Mouse (Mus musculus) heart, postnatal 0 days (tissue): ENCODE data around the gene Grip2.

Experiments used
- CTCF ChIP-seq: IDR thresholded peaks from 2 replicates; pipeline ENCODE4 v1.5.1; 2016; ENCODE audit warnings: antibody characterized with exemption, control low read depth, low read depth
- EP300 ChIP-seq: IDR thresholded peaks from 2 replicates; pipeline ENCODE4 v1.6.1; 2016; ENCODE audit warnings: antibody characterized with exemption, low read depth

GRCm38 (mm10) chr6:91746776-91747175 lies 80.3 kb downstream of the Grip2 start:
- TF ChIP-seq EP300 (no peak), CTCF (no peak)
